Mouse (Mus musculus): Measurements from ENCODE around the gene Kcnk5.

Gene Kcnk5

DNA sequence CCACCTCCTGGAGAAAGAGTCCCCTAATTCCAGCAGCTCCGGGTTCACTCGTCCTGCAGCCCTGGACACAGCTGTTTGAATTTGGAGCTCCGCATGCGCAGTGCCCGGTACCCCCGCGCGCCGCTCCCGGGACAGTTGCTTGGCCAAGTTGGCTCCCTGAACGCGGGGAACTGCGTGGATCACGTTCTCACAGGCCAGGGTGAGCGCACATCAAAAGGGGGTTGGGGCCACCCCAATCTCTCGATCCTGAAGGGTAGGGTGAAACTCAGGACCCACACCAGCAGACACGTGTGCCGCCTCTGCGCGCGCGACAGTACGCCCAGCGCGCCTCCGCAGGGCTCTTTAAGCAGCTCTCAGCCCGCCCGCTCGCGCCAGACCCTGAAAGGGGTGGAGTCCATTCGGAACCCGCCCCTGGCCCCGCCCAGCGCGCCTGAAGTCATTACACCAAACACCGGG is at the start of gene Kcnk5:
Gene Kcnk5, minus strand, starts transcription at position 344 of the 456 bp plus-strand sequence.
- DNase-seq (ENCODE audit: low spot score), result peak; percentile 58

DNA sequence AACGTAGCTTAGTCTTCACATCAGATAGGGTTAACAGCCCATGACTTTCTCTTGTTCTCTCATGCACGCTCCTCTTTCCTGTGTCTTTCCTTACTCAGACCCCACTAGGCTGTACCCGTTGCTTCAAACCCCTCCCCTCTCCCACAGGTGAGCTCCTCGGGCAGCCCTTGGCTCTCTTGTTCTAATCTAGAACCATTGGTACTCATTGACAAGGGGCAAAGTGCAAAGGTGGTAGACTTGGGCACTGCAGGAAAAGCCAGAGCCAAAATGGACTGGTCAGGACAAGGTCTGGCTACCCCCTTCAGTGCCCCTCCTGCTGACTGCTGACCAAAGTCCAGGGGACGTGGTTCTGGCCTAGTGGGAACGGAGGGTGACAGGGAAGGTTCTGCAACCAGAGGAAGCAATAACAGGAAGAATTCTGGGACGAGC is 48.5 kb upstream of the Kcnk5 start:
- DNase-seq (ENCODE audit: low spot score), result no peak

DNA sequence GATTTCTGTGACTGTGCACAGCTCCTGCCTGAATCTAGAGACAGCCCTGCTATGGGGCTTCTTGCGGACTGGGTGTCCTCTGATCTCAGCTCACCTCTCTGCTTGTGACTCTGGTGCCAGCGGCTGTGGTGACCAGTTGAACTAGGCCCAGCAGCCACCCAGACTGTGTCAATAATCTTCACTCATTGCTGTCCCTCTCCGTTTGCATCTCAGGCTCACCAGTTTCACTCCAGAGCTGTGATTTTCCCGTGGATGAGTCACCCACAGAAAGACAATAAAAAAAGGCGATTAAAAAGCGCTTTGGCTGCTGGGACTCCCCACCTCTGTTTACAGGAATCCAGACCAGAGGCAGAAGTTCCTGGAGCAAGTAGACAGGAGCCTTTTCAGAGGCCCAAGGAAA is 47.8 kb upstream of the Kcnk5 start:
- no peak for DNase-seq (ENCODE audit: low spot score)

DNA sequence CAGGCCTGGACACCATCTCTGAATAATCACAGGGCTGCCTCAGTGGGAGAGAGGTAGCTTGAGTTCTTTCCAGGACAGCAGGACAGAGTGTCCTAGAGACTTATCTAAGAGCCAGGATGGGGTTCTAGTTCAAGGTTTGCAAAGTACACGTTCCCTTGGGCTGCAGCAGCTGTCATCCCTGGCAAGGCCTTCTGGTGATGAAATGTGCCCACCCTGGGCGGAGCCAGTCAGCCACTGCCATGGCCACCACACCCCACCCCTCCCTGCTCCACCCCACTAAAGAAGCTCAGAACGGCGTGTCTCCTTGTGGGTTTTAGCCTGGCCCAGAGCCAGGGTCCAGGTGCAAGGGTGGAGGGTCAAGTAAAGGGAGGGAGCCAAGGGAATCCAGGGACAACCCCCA is 46.7 kb upstream of the Kcnk5 start:
- no peak for DNase-seq (ENCODE audit: low spot score)

- DNase-seq (ENCODE audit: low spot score), result no peak
Measured at GRCm38 (mm10) chr14:20226982-20227381, 45.4 kb upstream of the Kcnk5 start.

DNA sequence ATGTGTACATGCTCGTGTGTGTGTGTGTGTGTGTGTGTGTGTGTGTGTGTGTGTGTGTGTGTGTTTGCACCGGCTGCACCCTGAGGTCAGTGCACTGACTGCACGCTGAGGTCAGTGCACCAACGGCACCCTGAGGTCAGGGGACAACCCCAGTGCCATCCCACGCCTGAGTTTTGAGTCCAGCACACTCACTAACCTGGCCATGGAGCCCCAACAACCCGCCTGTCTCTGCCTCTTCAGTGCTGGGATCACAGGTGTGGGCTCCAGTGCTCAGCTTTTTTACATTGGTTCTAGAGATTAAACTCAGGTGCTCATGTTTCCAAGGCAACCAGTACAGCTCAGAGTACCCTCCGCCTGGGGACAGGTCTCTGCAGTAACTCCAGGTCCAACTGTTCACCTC is 44.9 kb upstream of the Kcnk5 start:
- no peak for DNase-seq (ENCODE audit: low spot score)

- no peak for DNase-seq (ENCODE audit: low spot score)
Measured at GRCm38 (mm10) chr14:20225525-20225924, 43.9 kb upstream of the Kcnk5 start.

DNA sequence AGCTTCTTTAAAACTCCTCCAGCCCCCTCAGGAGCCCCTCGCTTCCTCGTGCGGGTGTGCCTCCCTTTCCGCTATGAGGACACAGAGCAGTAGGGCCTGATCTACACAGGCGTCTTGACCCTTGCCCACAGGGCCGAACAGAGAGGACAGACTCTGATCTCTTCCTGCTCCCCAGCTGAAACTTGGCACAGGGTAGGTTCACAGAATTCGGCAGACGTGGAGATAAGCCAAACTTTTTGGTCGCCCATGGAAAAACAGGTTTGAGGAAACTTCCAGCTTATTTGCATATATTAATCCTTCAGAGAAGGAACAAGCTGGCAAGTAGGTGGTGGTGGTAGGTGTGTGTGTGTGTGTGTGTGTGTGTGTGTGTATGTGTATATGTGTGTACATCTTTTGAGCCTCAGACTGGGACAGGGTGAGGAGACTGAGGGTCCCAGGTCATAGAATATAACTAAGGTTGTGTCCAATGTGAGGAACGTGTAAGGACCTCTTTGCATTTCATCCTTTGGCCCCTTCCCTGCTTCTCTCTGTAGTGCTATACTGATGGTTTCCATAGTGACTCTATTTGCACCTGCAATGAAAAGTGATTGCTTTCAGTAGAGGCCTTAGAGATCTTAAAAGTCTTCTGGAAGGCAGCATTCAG is 43.1 kb upstream of the Kcnk5 start:
- DNase-seq (ENCODE audit: low spot score), result no peak

GRCm38 (mm10) chr14:20224163-20224562 is 42.6 kb upstream of the Kcnk5 start:
- DNase-seq (ENCODE audit: low spot score), result no peak

GRCm38 (mm10) chr14:20223253-20223652 is 41.6 kb upstream of the Kcnk5 start:
- DNase-seq (ENCODE audit: low spot score), result no peak

DNA sequence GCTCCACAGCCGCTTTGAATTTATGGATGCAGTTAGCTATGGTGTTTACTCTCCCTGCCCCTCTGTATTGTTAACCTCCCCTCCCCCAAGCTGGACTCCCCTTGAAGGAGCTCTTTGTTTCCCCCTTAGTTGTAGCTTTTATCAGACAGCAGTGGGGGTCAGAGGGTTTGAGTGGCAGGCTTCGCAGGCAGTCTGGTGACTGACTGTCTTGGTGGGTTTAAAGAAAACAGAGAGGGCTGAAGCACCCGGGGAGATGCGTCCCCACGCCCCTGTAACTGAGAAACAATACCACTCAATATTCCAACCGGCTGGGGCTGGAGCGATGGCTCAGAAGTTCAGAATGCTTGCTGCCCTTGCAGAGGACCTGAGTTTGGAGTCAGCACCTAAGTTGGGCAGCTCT is 39.5 kb upstream of the Kcnk5 start:
- DNase-seq (ENCODE audit: low spot score), result no peak

- DNase-seq (ENCODE audit: low spot score), result no peak
Measured at GRCm38 (mm10) chr14:20219849-20220248, 38.2 kb upstream of the Kcnk5 start.

DNA sequence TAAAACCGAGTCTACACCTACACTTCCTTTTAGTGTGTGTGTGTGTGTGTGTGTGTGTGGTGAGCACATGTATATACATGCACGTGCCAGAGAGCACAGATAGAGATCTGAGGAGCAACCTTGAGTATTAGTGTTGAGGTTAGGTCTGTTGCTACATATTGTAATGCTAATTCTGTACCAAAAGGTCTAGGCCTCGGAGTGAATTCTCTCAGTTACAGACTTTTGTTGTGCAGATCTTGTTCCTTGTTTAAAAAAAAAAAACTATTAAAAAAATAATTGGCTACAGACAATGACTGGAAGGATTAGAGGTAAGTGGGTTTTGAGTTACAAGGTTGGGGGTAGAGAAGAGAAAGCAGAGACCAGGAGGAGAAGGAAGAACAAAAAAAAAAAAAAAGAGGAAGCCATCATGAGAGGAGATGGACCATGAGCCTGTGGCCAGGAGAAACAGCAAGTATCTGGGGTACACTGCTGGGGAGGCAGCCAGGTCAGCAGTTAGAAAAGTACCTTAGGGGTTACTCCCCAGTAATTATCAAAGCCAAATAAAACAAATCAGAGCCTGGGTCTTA is 35.8 kb upstream of the Kcnk5 start:
- no peak for DNase-seq (ENCODE audit: low spot score)

DNA sequence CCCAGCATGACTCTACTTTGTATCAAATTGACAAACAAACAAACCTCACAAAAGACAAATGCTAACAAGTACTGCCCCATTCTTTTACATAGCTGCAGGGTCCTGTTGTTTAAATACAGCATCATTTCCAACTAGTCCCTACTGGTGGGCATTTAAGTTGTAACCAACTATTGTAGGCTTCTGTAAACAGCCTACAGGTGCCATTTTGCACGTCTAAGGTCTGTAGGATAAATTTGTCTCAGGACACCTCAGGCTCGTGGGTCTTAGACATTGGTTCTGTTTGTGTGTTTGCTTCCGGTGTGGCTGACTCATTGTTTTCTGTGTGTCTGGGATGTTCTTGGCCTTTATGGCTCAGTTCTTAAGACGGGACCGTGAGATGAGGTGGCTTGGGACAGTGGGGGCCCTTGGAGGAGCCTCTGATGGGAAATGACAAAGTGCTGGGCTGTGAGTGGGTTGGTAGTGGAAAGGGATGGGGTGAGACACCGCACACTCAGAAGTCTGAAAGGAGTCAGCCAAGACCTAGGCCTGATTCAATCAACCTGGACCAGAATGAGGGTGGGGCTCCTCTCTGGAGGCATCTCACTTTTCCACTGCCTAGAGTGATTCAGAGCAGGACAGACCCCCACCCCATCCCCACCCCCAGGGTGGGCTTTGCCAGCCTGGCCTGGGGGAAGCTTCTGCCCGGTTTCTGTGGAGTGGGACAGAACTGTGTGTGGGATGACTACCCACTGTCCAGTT is 35.1 kb upstream of the Kcnk5 start:
- no peak for DNase-seq (ENCODE audit: low spot score)

GRCm38 (mm10) chr14:20215826-20216225 is 34.2 kb upstream of the Kcnk5 start:
- no peak for DNase-seq (ENCODE audit: low spot score)

DNA sequence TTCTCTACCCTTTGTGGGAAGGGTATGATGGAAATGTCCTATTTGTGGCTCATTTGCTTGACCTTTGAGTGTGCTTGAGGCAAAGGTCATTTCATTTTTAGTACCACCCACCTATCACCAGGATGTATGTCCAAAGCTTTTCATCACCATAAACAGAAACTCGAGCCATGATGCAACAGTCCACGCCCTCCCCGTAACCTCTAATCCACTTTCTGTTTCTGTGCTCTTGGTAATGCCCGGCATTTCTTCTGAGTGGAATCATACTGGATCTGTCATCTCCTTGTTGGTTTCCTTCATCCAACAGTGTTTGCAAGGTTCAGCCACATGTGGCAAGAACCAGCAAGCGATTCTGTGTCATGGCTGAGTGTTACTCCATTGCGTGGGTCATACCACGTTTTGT is 32.5 kb upstream of the Kcnk5 start:
- DNase-seq (ENCODE audit: low spot score), result no peak

- no peak for DNase-seq (ENCODE audit: low spot score)
Measured at GRCm38 (mm10) chr14:20211754-20212601, 30.4 kb upstream of the Kcnk5 start.

DNA sequence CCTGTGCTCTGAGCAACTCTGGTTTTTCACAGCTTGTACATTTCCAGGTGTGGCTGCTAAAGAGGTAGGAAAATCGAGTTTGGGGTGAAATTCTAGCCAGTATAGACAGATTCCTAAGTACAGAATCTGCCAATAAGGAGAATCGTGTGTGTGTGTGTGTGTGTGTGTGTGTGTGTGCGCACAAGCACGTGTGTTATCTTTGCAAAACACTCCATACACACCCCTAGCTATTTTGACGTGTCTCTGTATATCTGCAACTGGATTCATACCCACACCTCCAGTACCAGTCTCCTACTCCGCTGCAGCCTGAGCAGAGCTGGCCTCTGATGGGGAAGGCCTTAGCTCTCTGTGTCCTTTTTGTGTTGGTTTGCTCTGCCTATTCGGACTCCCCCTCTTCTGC is 28.3 kb upstream of the Kcnk5 start:
- DNase-seq (ENCODE audit: low spot score), result no peak

DNA sequence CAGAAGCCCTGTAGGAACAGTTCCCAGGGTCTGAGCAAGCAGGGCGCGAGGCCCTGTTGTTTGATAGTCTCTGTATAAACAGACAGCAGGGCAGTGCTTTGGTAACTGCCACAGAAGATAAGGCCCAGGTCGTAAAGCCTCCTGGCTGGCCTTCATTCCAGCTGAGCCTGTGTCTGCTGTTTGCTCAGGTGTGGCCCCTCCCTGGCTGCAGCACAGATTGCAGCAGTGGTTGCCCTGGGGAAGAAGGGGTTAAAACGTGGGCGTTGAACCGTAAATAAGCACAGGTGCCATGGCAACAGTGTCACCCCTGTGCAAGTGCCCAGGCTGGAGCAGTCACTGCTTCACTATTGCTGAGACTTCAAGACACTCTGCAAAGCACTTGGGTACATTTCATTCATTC is 26.8 kb upstream of the Kcnk5 start:
- no peak for DNase-seq (ENCODE audit: low spot score)

DNA sequence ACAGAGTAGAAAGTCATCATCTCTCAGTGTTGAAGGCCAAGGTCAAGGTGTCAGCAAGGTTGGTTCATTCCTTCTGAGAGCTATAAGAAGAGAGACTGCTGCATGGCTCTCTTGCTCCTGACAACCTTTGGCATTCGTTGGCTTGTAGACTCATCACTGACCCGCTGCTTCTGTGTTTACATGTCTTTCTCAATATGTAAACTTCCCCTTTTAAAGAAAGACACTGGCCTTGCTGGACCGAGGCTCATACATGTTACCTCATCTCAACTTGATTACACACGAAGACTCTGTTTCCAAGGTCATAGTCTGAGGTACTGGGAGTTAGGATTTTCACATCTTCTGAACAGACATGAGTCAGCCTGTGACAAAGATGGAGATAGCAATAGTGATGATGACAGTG is 24.1 kb upstream of the Kcnk5 start:
- DNase-seq (ENCODE audit: low spot score), result no peak

DNA sequence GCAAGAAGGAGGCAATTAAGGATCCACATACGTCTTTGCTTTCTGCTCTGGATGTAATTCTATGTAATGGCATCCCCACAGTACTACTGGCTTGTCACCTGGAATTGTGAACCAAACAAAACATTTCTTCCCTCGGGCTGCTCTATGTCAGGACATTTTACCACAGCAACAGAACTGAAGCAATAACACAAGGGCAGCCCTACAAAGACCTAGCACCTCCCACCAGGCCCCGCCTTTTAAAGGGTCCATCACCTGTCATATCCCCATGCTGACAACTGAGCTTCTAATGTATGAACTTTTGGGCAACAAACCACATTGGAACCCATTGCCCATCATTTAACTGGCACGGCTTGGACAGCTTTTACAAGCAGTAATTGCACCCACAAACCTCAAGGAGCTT is 21.7 kb upstream of the Kcnk5 start:
- no peak for DNase-seq (ENCODE audit: low spot score)

DNA sequence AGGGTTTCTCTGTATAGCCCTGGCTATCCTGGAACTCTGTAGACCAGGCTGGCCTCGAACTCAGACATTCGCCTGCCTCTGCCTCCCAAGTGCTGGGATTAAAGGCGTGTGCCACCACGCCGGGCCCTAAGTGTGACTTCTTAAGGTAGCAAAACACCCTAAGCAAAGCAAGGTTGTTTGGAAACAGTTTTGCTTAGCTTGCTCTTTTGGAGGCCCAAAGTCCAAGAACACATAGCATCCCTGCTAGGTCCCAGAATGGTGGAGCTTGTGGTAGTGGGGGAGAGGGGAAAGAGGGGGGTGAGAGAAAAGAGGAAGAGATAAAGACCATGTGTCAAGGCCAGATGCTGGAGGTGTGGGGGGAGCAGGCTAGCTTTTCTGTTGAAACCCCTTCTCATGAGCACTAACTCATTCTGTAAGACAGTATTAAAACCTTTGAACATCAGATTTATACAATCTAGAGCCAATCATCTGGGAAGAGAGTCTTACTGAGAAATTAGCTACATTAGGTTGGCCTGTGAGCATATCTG is 21.1 kb upstream of the Kcnk5 start:
- DNase-seq (ENCODE audit: low spot score), result no peak
